Mouse (Mus musculus) gonadal fat pad, adult 2 months (tissue): ENCODE measurements around the gene Ak4. TPM values are rescaled to one million over a fixed set of nuclear protein-coding genes. Genes with fewer than 3 reads are reported as not detected.

Source experiments
- DNase-seq: peaks from one replicate; pipeline ENCODE4 v3.0.0-alpha.2; 2012; ENCODE audit warnings: low read depth
- polyA plus RNA-seq: library from polyadenylated mRNA; depleted of rRNA; stranded (reverse); fragments of >200 nt; gene quantifications from 2 replicates; pipeline ENCODE4 v1.2.3, GENCODE M21; 2012; rRNA removed

Gene Ak4
- polyA plus RNA-seq, 1 experiment, result 11.0 TPM

DNA sequence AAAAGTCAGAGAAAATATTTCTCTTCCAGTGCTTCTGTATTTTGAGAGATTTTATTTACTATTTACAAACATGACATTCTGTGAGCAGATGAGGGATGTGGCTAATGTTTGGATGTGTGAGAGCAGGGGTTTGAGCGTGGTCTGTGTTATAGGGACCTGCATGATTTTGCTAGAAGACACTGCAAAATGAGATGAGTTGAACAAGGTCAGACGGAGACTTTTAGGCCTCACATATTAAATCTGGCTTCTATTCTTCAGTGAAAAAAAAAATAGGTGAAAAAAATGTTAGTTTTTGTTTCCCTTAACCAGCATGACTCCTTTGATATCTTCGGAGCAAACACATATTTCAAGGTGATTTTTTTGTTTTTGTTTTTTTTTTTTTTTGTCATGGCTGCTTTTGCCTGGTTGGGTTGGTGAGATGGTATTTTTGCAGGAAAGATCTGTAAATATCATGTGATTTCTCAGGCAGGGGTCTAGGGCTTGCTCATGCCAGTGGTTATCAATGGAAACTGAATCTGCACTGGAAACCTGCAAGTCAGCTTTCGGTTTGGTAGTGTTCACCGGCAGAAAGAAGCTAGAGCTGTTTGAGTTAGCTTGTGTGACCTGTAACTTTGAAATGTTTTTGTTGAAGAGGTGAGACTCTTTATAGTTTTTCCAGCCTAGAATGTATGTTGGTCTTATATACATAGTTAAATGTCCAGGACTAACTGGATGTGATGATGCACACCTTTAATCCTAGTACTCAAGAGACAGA, 92.9 kb downstream of the Ak4 start:
- DNase-seq, result no peak

DNA sequence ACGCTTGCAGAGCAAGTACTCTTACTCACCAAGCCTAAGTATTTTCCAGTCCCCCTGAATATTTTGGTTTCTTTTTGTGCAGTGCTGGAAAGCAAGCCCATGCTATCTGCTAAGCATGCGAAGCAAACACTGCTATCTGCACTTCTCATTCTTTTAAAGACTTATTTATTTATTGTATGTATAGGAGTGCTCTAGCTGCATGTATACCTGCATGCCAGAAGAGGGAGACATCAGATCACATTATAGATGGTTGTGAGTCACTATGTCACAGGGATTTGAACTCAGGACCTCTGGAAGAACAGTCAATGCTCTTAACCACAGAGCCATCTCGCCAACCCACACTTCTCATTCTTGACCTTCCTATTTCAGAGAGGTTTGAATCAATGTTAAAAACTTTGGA, 94.2 kb downstream of the Ak4 start:
- DNase-seq, result no peak

DNA sequence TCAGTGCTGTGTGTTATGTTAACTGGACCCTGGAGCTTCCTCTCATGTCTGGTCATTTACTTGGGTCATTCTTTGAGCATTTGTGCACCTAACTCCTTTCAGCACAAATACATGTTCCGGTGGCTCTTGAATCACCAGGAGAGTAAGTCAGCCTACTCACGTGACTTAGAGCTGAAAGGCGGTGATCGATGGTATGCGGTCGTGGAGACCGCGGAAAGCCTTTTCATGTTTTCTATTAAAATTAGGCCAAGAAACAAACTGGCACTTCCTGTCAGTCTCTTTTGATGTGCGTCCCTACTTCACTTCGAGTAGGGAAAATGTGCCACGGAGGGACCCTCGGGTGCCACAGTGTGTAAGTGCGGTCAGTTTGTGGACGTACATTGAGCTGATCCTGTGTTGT, 96.8 kb downstream of the Ak4 start:
- DNase-seq, result no peak

Other genes starting within 250 kb of the Ak4 start
- 45.6 and 49.4 TPM in 2 replicates for gene Jak1, start 154.0 kb upstream of the Ak4 start, polyA plus RNA-seq
- gene Dnajc6, start 77.4 kb downstream of the Ak4 start, polyA plus RNA-seq, result 1.8 and 2.7 TPM in 2 replicates
- gene Leprot, start 228.4 kb downstream of the Ak4 start, polyA plus RNA-seq, result 81.5 and 83.5 TPM in 2 replicates